Mouse (Mus musculus): Measurements from ENCODE around the gene Camkk2.

- peak; percentile 44 for TF ChIP-seq CTCF (conservative IDR thresholded peaks at IDR 0.05; ENCODE audit: low read length)
- no peak for TF ChIP-seq NANOG (IDR thresholded peaks at IDR 0.05; ENCODE audit: borderline replicate concordance, low read length)
- no peak for TF ChIP-seq POU5F1 (IDR thresholded peaks at IDR 0.05; ENCODE audit: borderline replicate concordance, low read length)
These were observed 15.2 kb downstream of the Camkk2 start for GRCm38 (mm10) chr5:122764032-122764464.

Data from E14TG2a.4 (cell line).